Mouse (Mus musculus) A20 (cell line): ENCODE results near the gene Ccdc141.
"Not testable (repeated sequence)": the region's sequence is repeated elsewhere in the genome, so short reads cannot be mapped to it uniquely, and the experiment has no call there.

Source experiments
- DNase-seq: peaks from one replicate; pipeline ENCODE4 v3.0.0-alpha.2; 2011; ENCODE audit warnings: low read depth, low spot score

Ccdc141 gene

DNA sequence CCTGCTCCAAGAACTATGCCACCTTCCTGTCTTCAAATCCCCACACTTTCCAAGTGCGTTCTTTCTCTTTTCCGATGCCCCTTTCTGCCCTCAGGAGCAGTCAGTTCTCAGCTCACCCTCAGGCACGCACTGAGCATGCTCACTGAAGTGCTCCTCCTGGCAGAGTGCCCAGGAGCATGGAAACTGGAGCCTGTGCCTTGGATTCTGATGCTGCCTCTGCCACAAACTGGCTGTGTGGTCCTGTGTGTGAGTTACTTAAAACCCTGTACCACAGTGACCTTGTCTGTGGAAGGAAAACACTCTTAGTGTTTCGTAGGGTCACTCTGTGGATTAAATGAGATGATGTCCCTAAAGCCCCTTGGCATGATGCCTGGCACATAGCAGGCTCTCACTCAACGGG lies 96.5 kb downstream of the Ccdc141 start:
- DNase-seq, result no peak

DNA sequence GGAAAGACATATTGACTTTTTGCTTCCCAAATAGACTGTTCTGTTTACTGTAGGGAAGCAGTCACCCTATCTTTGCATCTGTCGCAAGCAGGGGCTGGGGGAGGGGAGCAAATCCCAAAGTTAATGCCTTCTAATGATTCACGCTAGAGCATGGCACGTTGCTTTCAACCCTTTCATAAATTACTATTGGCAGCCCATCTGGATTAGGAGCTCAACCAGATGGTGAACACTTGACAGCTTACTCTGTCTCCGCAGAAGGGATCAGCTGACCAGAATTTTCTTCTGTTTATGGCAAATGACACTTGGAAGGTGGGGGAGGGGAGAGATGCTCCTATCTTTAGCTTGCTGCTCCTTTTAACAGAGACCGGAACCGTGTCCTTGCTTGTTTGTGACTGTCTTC lies 105.1 kb downstream of the Ccdc141 start:
- no peak for DNase-seq

DNA sequence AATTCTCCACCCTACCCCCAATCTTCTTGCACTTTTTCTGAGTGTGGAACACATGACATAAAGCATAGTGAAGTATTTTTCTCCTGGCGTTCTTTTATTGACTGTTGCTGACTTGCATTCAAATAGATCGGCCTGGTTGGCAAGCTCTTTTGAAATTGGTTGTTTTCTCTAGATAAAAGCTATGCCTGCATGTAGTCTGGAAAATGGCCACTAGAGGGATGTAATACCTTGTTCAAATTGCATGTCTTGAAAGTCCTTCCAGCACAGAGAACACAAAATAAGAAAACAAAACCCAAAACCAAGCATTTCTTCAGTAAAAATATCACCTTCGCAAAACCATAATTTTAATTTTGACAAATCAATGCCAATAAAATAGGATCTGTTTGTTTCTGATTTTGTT lies 108.6 kb downstream of the Ccdc141 start:
- DNase-seq, result no peak

DNA sequence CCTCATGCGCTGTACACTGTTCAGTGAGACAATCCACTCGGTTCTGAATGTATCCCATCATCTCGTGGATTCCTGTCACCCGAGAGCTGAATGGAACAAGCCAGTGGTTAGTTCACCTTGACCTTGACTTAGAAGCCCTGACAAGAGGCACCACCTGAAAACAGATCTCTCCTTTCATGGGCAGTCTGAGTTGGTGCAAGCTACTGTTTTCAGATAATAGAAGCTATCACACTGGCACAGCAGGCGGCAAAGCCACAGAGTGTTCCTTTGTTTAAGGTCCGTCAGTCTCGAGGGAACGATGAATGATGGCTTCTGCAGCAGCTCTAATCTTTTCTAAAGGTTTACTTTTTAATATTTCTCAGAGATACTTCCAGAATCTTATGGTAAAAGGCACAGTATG lies 110.8 kb downstream of the Ccdc141 start:
- DNase-seq, result no peak

DNA sequence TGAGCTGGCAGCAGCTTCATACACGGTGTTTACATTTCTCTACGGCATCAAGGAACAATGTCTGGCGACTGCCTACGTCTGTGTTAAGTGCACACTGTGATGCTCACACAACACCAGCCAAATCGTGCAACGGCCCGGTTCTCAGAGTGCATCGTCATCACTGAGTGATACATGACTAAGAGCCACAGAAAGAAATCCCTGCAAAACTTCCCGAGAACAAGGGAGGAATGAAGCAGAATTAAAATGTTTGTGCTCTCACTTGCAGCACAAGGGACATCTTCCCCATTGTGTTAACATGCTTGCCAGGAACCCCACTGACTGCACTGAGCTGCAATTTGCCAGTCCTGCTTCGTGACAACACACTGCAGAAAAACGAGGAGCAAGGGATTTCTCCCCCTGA lies 114.1 kb downstream of the Ccdc141 start:
- no peak for DNase-seq

DNA sequence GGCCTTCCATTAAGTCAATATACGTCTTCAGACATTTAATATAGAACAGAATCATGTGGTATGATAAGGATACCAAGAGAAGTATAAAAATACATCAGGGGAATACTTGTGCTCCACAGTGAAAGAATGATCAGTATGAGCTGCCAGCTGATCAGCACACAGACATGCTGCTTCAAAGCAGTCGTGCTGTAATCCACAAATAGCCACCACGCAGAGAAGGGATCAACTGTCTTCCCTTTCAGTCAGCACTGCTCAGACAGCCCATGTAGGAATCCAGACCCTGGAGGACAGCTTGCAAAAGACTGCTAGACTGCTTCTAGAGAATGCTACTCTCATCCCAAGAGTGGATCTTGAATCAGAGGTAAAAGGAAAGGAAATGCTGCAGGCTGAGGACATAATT lies 127.5 kb downstream of the Ccdc141 start:
- no peak for DNase-seq

DNA sequence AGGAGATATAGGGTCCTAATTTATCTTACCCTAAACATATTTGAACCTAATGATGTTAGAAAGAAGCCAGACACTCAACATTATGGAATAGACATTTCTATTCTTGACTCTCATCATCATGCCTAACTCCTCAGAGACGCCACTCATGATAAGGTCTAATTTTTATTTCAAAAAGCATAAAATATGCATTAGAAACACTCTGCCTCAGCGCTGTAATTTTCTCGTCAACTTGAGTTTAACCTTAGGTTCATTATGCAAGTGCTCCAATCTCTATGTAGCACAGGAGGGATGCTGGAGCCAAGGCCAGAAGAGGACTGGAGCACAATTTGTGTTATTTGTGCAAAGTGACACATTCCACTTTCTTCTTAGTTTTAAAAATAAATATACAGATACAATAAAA lies 130.8 kb downstream of the Ccdc141 start:
- no peak for DNase-seq

DNA sequence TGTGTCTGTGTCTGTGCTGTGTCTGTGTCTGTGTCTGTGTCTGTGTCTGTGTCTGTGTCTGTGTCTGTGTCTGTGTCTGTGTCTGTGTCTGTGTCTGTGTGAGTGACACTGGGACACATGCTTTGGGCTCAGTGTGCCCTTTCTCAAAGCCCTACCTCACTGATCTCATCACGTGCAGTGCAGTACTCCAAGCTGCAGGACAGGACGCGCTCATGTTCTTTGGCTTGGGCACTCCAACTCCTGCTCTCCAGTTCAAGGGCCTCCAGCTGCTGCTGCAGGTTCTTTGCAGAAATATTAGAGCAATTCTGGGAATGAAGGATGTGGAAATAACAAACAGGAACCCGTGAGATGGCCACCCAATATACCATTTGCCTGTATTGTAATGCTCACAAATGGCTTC lies 131.2 kb downstream of the Ccdc141 start:
- DNase-seq, result no peak

DNA sequence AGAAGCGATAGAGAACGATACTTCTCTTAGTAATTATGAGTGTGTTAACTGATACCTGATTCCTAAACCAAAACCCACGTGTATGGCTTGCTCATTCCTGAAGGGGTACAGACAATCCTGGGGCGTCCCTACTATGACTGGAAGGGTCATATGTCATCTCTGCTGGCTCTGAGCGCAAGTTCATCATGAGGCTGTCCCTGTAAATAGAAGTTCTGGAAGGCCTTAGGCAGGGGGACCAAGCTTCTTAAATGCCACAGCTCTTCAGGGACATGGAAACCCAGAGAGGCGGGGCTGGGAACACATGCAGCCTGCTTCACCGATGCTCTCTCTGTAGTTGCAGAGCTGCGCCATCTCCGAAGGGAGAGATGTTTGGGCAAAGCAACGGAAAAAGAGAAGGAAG lies 133.2 kb downstream of the Ccdc141 start:
- no peak for DNase-seq

DNA sequence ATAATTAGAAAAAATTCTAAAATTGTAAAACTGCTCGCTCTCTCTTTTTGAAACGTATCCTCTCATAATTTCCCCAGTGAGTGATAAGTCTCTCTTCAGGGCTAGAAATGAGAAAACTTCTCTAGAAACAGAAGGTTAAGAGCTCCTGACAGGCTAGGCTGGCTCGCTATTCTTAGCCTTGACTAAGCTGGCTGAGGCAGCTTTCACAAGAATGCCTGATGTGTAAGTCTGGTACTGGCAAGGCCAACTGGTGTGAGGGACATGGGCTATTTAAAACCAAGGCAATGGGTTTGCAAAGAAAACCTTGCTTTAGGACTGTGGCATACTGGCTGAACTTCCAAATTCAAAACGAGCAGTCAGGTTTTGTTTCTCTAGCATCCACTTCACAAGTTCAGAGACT lies 136.3 kb downstream of the Ccdc141 start:
- no peak for DNase-seq

DNA sequence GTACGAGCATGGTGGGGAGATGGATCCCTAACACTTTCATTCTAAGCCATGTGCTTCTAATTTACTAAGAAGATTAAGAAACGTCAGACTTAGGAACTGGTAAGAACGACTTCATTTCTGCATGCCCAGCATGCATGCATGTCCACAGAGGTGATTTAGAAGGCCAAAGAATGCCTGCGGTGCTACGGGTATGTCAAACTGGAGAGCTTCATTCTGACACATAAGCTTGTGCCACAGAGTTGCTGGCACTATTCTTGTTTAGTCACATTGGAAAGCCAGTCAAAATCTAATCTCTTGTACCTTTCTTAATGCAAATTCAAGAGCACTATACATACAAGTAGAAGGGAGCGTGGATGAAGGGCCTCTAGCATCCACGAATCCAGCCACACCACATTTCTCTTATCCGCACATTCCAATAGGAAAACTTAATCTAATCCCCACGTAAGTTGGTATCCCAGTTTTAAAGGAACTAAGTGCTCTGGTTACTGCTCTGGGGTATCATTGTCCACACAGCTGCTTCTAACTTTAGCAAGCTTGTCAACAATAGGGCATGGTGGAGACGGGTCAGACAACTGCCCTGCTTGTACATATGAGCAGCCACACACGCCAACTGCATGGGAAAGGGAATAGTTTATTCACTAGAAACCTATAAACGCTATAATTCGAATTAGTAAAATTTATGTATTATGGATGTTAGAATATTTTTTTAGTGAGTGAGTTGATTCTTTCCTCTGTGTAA lies 136.9 kb downstream of the Ccdc141 start:
- no peak for DNase-seq

DNA sequence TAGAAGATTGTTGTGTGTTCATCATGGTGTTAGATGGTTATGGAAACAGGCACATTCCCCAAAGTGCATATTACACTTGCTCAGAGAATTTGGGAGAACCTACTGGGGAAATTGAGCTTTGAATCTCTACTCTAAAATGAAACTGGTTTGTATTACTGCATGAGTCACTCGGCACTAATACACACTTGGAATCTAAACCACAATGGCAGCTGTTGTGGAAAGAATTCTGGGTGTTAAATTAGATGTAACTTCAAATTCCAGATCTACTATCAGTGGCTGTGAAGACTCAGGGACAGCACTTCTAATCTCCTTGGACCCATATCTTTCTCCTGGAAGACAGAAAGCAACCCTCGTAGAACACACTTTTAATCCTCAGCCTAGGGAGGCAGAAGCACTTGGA lies 149.8 kb downstream of the Ccdc141 start:
- no peak for DNase-seq

DNA sequence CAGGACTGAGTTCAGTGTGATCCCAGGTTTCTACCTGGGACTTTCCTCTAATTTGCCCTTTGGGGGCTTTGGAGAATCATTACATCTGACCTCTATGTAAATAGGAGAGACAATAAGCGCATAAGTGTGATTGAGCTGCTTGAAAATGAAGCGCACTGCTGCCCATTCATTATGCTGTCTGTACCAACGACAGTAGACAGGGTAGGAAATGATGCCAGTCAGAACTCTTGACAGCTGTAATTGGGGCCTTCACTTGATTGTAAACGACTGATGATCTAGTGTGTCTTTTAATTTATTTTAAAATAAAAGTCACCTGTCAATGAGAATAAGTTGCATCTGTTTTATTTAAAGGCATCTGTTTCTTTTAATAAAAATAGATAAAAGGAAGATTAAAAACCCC lies 152.7 kb downstream of the Ccdc141 start:
- no peak for DNase-seq

DNA sequence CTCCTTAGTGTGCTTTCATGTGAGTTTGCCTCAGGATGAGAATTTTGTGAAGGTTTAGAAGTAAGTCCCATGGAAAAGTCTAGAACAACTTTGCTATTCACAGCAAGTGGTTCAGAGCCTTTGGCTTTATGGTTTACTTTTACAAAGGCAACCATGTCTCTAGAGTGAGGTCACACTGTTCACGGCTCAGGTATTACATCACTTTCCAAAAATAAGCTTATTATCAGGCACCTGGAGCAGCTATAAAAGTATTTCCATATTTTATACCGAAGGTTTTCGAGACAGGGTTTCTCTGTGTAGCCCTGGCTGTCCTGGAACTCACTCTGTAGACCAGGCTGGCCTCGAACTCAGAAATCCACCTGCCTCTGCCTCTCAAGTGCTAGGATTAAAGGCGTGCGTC lies 157.0 kb downstream of the Ccdc141 start:
- not testable (repeated sequence) for DNase-seq

DNA sequence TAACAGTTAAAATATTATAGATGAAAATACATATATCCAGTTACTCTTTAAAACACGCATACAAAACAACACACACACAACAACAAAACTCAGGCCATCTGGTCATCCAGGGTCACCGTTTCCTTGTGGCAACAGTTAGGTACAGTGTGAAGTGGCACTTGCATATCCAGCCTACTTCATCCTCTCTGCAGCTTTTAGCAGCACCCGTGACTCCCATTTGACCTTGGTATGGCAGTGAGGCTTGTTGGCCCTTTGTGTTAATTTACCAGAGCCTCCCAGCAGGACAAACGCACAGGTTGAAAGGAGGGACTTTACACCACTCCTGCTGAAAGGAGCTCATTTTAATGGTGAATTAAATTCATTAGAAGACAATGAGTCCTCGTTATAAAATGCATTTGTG lies 158.5 kb downstream of the Ccdc141 start:
- DNase-seq, result no peak

DNA sequence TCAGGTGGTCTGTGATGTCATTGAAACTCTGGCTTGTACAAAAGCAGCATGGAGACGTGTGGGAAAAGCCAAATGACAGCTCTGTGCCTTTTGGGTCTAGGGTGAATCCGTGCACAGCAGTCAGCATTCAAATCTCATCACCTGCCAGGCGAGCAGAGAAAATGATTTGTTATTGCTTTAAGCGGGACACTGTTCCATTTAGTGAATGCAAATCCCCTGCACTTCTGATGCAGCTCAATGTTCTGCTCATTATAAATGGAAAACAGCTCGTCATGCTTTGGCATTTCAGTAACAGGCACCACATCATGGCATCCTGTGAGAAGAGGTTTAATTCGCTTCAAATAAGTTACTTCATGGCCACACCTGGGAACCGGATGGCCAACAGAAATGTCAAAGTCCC lies 163.4 kb downstream of the Ccdc141 start:
- no peak for DNase-seq

DNA sequence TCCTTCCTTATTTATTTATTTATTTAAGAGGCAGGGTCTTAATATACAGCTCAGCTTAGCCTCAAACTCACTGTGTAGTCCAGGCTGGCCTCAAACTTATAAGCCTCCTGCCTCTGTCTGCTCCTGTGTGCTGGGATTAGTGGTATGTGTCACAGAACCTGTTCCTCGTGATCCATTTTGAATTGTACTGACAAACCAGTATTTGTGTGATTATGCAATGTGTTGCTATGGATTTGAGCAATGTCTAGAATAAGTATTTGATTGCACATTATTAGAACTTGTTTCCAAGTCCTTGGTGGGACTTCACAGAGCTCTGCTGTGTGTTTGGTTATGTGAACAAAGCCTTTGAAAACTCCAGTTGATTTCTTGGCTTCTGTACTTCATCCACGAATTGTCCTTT lies 167.3 kb downstream of the Ccdc141 start:
- DNase-seq, result no peak

DNA sequence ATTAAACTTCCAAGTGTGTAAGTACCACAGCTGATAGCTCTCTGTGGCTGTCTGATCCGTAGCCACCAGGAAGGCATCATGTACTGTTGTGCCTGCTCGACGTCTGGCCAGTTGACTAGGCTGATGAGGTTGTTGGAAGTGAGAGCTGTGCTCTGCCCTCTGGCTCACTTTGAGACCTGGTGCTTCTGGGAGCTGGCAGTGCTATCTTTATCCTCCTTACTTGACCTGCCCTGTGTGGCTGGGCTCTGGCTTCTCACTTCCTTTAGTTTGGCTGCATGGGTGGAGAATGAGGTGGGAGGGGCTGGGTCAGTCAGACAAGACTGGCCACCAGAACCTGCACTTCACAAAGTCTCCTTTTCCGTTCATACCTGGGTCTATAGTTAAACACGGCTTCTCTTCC lies 172.1 kb downstream of the Ccdc141 start:
- no peak for DNase-seq

DNA sequence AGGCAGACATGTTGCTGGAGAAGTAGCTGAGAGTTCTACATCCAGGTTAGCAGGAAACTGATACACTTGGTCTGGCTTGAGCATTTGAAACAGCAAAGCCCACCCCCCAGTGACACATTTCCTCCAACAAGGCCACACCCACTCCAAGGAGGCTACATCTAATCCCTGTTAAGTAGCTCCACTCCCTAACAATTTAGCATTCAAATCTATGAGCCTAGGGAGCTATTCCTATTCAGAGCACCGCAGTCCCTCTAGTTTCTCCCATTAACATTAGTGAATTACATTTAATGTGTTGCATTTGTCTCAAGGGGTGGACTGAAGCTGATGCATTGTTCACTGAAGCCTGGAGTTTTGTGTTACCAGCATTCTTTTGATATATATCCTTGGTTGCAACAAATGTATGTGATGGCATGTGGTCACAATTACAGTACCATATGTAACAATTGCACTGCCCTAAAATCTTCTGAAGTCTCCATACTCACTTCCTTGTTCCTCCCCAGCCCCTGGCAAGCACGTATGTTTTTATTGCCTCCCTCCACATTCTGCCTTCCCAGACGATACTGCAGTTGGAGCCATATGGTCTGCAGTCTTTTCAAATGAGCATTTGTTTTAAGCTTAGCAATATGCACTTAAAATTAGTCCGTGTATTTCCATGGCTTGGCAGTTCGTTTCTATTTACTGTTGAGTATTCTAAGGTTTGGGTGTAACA lies 177.8 kb downstream of the Ccdc141 start:
- DNase-seq, result no peak

DNA sequence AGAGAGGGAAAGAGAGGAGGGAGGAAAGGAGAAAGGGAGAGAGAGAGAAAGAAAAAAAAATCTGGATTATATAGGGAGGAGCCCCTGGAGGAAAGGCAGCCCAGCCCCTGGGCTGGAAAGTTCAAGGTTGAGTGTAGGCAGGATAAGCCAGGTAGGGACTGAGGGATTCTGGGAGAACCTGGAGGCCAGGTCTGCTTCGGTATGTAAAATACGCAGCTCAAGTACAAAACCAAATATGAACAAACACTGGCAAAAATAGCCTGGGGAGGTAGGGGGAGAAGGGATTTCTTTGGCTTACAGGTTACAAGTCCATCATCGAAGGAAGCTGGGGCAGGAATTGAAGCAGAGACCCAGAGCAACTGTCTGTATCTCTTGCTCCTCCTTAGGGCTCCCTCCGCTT lies 183.1 kb downstream of the Ccdc141 start:
- DNase-seq, result no peak

DNA sequence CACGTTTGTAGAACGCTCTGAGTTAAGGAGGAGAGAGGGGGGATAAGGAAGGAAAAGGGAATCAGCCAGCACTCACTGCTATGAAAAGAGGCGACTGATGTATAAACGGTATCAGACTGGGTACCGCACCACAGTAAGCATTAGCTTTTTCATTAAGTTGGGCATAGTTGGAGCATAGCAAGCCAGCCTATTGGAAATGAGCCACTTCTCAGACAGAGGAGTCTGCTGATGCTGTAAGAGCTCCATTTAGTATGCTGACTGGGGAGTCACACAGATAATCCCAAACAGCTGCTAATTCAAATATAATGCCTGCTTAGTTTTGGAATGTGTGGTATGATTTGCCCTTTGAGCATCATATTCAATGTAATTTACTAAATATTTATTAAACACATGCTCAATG lies 186.1 kb downstream of the Ccdc141 start:
- DNase-seq, result no peak

DNA sequence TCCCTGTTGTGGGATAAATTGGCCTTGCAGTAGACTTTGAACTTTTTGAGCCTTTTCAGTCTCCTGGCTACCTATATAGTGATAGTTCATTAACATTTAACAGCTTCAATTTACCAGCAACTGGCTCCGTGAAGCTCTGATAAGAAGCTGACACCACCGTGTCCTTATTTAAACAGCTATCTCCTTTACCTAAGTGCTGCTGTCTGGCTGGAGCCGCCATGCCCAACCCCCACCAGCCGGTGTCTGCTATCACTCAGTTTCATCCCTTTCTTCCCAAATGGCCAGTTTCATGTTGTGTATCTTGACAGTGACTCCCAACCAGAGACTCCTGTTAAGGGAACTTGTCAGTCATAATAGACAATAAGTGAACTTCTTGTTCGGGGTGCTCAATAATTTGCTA lies 186.8 kb downstream of the Ccdc141 start:
- DNase-seq, result no peak

DNA sequence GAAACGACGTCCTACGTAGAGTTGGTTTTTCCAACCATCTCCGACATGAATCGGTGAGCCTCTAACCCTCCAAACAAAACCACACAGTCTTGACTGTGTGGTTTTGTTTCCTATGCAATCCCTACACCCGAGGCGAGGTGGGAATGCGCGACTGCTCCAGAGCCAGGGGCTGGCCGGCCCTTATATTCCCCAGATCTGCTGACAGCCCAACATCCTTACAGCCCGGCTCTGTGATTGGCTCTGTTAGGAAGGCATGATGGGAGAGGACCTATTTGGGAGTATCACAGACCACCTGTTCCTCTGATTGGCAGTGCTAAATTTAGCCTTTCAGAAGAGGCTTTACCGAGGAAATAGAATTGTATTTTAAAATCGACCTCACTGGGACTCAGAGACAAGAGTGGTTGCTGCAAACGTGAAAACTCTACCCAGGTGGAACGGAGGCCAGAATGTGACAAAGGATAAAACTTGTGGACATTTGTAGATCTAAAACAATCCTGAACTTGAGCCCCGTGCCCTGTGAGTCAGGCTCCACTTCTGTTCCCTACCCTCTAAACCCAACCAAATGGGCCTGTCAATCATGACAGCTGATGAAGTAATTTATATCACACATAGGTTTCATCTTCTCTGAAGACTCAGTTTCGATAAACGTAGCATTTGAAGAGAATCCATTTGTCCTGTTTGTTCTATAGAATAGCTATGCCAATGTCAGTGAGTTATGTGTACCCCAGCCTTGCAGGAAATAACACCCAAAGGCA lies 187.9 kb downstream of the Ccdc141 start, which contains the start of gene Ttn:
Ttn (minus strand) TSS at position 157 of the 755 bp plus-strand sequence.
- DNase-seq, result no peak
